Mouse (Mus musculus) hindbrain, embryonic 11.5 days (tissue): ENCODE measurements at regions not wholly inside any gene's neighbourhood (a gene's known extent, or its start where the extent isn't known, plus 50 kb on each side); places are given as distances from the start of the nearest gene placed in this dataset.

Experiments used
- ATAC-seq: fragments of 200-750 bp; cut with Nextera tagmentation; 2 replicates; pipeline ENCODE4 v1.8.0; 2017; ENCODE audit warnings: mild to moderate bottlenecking, moderate TSS enrichment, moderate library complexity; ENCODE audit not compliant: low FRiP score
- DNase-seq: peaks from one replicate; pipeline ENCODE4 v3.0.0-alpha.2; 2015; ENCODE audit warnings: low spot score
- H3K27ac ChIP-seq: fragments of 300-500 bp; sonication (generic); 2 replicates; pipeline ENCODE4 v1.5.1; 2014; ENCODE audit warnings: mild to moderate bottlenecking, low read depth, low read length
- H3K27me3 ChIP-seq: fragments of 300-500 bp; sonication (generic); 2 replicates; pipeline ENCODE4 v1.6.1; 2014; ENCODE audit warnings: mild to moderate bottlenecking, low read length, moderate library complexity, mixed read lengths; ENCODE audit not compliant: control insufficient read depth, insufficient read depth
- H3K36me3 ChIP-seq: fragments of 300-500 bp; sonication (generic); 2 replicates; pipeline ENCODE4 v1.6.1; 2014; ENCODE audit warnings: mild to moderate bottlenecking, low read length, moderate library complexity, mixed read lengths; ENCODE audit not compliant: control insufficient read depth, insufficient read depth
- H3K4me1 ChIP-seq: fragments of 300-500 bp; sonication (generic); replicated peaks from 2 replicates; pipeline ENCODE4 v1.6.1; 2014; ENCODE audit warnings: low read length, mixed read lengths; ENCODE audit not compliant: control insufficient read depth, insufficient read depth
- H3K4me2 ChIP-seq: fragments of 300-500 bp; sonication (generic); replicated peaks from 2 replicates; pipeline ENCODE4 v1.6.1; 2014; ENCODE audit warnings: mild to moderate bottlenecking, low read depth, low read length
- H3K4me3 ChIP-seq: fragments of 300-500 bp; sonication (generic); 2 replicates; pipeline ENCODE4 v1.5.1; 2014; ENCODE audit warnings: low read depth, low read length
- H3K9ac ChIP-seq: fragments of 300-500 bp; sonication (generic); 2 replicates; pipeline ENCODE4 v1.6.1; 2014; ENCODE audit warnings: low read depth, low read length
- H3K9me3 ChIP-seq: fragments of 300-500 bp; sonication (generic); 2 replicates; pipeline ENCODE4 v1.6.1; 2016; ENCODE audit warnings: low read length; ENCODE audit not compliant: control insufficient read depth
- WGBS: fragments of 180-500 bp; shearing (Covaris S2); extraction: QIAGEN DNeasy Blood & Tissue Kit; methylation state at CpG from one replicate; pipeline ENCODE4 v1.1.7; 2014; 5-methylcytosine and 5-hydroxymethylcytosine counted together

GRCm38 (mm10) chr15:88414206-88414605 is 185.9 kb upstream of the Zdhhc25 start:
- Histone ChIP-seq H3K27me3 (no peaks in the 10 kb centered on the region), H3K4me2 (no peak overlapping the region), H3K36me3 (no peaks in the 10 kb centered on the region), H3K4me1 (no peaks in the 10 kb centered on the region), H3K9me3 (no peaks in the 10 kb centered on the region), H3K27ac (no peak overlapping the region), H3K9ac (no peak overlapping the region), H3K4me3 (no peak overlapping the region)
- ATAC-seq (no peak), DNase-seq (no peak)
- WGBS = 74% methylated on average over 4 of the region's 4 CpGs

DNA sequence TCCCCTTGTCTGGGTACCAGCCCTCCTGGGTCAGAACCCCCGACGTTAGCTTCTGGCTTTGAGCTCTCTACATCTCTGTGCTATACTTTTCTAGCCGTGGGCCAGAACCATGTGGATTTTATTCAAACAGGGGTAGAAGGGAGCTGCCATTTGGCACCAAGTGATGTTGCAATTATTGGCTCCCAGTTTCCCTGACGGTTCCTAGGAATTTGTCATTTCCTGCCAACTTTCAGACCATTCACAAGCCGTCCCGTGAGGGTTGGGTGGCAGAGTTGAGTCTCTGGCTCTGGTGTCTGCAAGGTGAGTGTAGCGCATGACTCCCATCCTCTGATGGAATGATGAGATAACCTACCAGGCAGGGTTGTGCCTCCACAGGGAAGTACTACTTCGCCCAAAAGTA is 181.2 kb upstream of the Zdhhc25 start:
- Histone ChIP-seq H3K4me3 (no peak overlapping the region), H3K27ac (no peak overlapping the region), H3K4me1 (no peaks in the 10 kb centered on the region), H3K9me3 (peaks cover 3% of the 10 kb centered on the region; the same call in 1 of the 2 replicates), H3K36me3 (no peaks in the 10 kb centered on the region), H3K4me2 (no peak overlapping the region), H3K9ac (no peak overlapping the region), H3K27me3 (no peaks in the 10 kb centered on the region)
- no peak for ATAC-seq
- DNase-seq = no peak
- 83% methylated on average over 8 of the region's 8 CpGs for WGBS

DNA sequence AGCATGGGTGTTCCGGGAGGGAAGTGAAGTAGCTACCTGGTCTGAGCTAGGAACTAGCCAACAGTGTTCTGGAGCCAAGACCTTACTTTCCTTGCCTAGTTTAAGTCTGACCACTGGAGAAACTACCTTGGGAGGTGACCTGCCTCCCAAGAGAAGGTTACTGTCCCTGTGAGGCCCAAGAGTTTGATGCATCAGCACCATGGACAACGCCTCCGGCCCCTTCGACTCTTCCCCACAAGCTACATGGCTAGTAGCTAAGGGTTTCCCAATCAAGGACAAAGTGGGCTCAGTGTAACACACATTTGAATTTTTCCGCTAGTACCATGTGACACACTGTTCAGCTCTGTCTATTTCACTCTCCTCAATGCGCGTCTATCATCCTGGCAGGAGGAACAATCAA is 171.7 kb upstream of the Zdhhc25 start:
- Histone ChIP-seq H3K36me3 (no peaks in the 10 kb centered on the region), H3K27me3 (no peaks in the 10 kb centered on the region), H3K4me1 (no peaks in the 10 kb centered on the region), H3K9me3 (no peaks in the 10 kb centered on the region), H3K27ac (no peak overlapping the region), H3K9ac (no peak overlapping the region), H3K4me2 (no peak overlapping the region), H3K4me3 (no peak overlapping the region)
- no peak for ATAC-seq
- DNase-seq = peak; percentile 43
- 68% methylated on average over 7 of the region's 7 CpGs for WGBS

DNA sequence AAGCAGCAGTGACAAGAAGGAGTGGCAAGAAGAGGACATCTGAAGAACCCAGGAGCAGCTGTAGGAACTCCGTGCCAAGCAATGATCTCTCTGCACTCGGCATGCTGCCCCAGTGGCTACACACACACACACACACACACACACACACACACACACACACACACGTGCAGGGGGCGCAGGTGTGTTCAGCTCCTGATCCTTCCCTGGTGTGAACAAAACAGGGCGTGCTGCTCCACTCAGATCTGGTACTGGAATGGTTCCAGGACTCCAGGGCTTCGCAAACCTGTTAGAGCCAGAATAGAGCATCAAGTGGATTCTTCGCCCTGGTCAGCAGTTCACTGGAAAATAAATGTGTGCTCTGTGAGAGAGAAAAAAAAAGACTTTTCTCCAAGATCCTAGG is 169.2 kb upstream of the Zdhhc25 start:
- Histone ChIP-seq H3K27ac (no peak overlapping the region), H3K36me3 (no peaks in the 10 kb centered on the region), H3K4me1 (no peaks in the 10 kb centered on the region), H3K4me2 (no peak overlapping the region), H3K27me3 (no peaks in the 10 kb centered on the region), H3K9me3 (no peaks in the 10 kb centered on the region), H3K4me3 (no peak overlapping the region), H3K9ac (no peak overlapping the region)
- ATAC-seq = no peak
- DNase-seq = no peak
- 85% methylated on average over 7 of the region's 7 CpGs for WGBS

DNA sequence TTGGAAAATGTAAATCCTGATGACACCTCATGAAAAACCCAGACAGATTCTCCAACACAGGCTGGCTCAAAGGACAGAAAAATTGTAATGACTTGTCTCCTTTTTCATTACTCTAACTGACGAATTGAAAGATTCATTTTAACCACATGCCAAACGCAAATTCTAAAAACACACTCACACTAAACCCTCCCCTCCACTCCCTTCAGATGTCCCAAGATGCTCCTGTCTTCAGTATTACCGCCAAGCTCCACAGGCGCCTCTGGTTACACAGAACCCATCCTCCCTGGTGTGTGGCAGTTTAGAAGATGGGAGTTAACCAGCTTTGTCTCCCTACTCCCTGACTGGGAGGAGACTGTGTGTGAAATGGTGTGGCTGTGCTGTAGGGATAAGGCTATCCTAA is 151.8 kb upstream of the Zdhhc25 start:
- Histone ChIP-seq H3K9me3 (no peaks in the 10 kb centered on the region), H3K36me3 (no peaks in the 10 kb centered on the region), H3K27me3 (no peaks in the 10 kb centered on the region), H3K4me3 (no peak overlapping the region), H3K27ac (no peak overlapping the region), H3K9ac (no peak overlapping the region), H3K4me2 (no peak overlapping the region), H3K4me1 (no peaks in the 10 kb centered on the region)
- DNase-seq (no peak), ATAC-seq (no peak)
- 79% methylated on average over 4 of the region's 4 CpGs for whole genome bisulfite sequencing

GRCm38 (mm10) chr15:88451241-88451640 is 148.9 kb upstream of the Zdhhc25 start:
- Histone ChIP-seq H3K4me2 (no peak overlapping the region), H3K27me3 (no peaks in the 10 kb centered on the region), H3K27ac (no peak overlapping the region), H3K4me3 (no peak overlapping the region), H3K9ac (no peak overlapping the region), H3K36me3 (no peaks in the 10 kb centered on the region), H3K4me1 (no peaks in the 10 kb centered on the region), H3K9me3 (no peaks in the 10 kb centered on the region)
- WGBS = 92% methylated on average over 6 of the region's 6 CpGs
- no peak for ATAC-seq
- no peak for DNase-seq

- H3K36me3 ChIP-seq = no peaks in the 10 kb centered on the region
- no peak overlapping the region for H3K4me2 ChIP-seq
- 0 out of 2 replicates have a peak, but pooled peaks cover 2% of the 10 kb centered on the region for H3K4me1 ChIP-seq
- no peaks in the 10 kb centered on the region for H3K27me3 ChIP-seq
- ATAC-seq (peak; percentile 65; the same call in 1 of the 2 replicates), DNase-seq (peak; percentile 60)
- no peak overlapping the region for H3K4me3 ChIP-seq
- no peak overlapping the region for H3K9ac ChIP-seq
- no peak overlapping the region for H3K27ac ChIP-seq
- no peaks in the 10 kb centered on the region for H3K9me3 ChIP-seq
- 33% methylated on average over 12 of the region's 12 CpGs for WGBS
Observed at GRCm38 (mm10) chr15:88468107-88468506, 132.0 kb upstream of the Zdhhc25 start.

- WGBS = 38% methylated on average over 2 of the region's 2 CpGs
Observed at GRCm38 (mm10) chr15:88468810-88469209, 131.3 kb upstream of the Zdhhc25 start.

DNA sequence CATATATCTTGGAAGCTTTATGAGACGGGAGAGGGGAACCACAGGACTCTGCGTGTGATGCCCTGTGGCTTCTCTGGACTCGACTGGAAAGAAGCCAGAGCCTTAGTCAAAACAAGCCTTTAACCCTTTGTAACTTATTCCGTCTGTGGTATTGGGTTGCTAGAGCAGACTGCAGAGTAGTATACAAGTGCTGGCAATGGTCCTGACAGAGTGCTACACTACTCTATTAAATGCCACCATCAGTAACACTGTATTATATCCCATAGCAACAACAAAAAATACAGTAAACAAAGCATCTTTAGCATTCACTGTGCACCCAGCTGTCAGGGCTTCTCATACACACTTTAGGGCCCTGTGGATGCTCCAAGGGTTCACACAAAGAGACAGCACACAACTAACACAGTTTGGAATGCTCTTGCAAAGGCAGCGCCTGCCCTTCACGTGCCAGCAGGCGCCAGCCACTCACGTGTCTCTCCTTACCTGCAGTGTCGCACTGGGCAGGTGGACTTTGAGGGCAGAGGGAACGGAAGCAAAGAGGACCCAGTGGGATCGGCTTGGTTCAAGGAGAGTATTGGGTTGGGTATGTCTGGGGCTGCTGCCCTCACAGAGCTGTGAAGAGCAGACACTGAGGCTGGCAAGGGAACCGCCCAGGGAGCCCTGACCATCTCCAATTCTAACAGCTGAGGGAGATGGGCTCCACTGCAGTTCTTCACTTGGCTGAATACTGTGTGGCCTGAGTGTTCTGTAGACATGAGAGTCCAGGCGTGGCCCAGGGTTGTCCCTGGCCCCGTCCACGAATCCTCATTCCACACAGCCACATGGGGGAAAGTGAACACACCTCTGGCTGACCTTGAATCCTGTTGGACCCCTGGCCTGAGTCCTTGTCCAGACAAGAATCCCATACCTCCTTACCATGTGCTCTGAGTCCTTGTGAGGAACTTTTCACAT is 130.3 kb upstream of the Zdhhc25 start:
- Histone ChIP-seq H3K9me3 (no peaks in the 10 kb centered on the region), H3K9ac (no peak overlapping the region), H3K4me1 (0 out of 2 replicates have a peak, but pooled peaks cover 2% of the 10 kb centered on the region), H3K4me2 (no peak overlapping the region), H3K36me3 (no peaks in the 10 kb centered on the region), H3K27ac (no peak overlapping the region), H3K4me3 (no peak overlapping the region), H3K27me3 (no peaks in the 10 kb centered on the region)
- no peak for DNase-seq
- no peak for ATAC-seq
- WGBS = 84% methylated on average over 15 of the region's 15 CpGs

More at GRCm38 (mm10) chr15:88468810-88469209, 131.3 kb upstream of the Zdhhc25 start:
- no peaks in the 10 kb centered on the region for H3K27me3 ChIP-seq
- no peak overlapping the region for H3K27ac ChIP-seq
- peak; percentile 76 for DNase-seq
- H3K4me3 ChIP-seq = no peak overlapping the region
- no peak overlapping the region for H3K4me2 ChIP-seq
- no peaks in the 10 kb centered on the region for H3K9me3 ChIP-seq
- peak; percentile 45; the same call in 1 of the 2 replicates for ATAC-seq
- H3K4me1 ChIP-seq = 0 out of 2 replicates have a peak, but pooled peaks cover 2% of the 10 kb centered on the region
- no peaks in the 10 kb centered on the region for H3K36me3 ChIP-seq
- H3K9ac ChIP-seq = no peak overlapping the region
